Mouse (Mus musculus): ENCODE data around the gene Pde10a. TPM values are rescaled to one million over a fixed set of nuclear protein-coding genes. Genes with fewer than 3 reads are reported as not detected.

Pde10a gene
- not detected in 2 replicates for polyA plus RNA-seq (2012; ENCODE audit: insufficient read depth, insufficient read length, missing spikeins)

DNA sequence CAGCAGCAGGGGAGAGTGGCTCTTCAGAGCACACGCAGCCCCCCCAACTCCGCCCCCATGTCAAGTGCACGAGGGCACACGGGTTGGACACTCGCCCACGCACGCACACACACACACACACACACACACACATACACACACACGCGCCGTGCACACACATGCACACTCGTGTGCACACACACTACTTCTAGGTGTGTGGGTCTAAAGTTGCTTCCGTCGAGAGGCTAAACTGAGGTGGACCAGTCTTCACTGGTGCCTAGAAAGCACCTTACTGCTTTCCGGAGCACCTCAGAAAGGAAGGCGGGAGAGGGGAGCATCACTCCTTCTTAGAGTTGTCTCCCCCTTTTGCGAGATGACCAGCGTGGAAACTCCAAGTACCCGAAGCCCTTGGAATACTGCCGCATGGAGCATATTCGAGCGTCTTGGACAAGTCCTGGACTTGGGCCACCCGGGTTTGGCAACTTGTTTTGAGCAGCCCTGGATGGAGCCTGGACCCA, at the start of gene Pde10a:
TSS of gene Pde10a (plus strand) at position 148 of the 497 bp plus-strand sequence.
- H3K4me1 ChIP-seq (ENCODE audit: control insufficient read depth, insufficient read depth, low read length), result no peaks in the 10 kb centered on the region
- TF ChIP-seq CTCF (IDR thresholded peaks at IDR 0.05; ENCODE audit: low read depth, low read length), result no peak
- TF ChIP-seq POLR2A (IDR thresholded peaks at IDR 0.05; ENCODE audit: borderline replicate concordance, low read depth, low read length), result no peak
- no peak within 1 kb of the TSS for H3K27ac ChIP-seq (ENCODE audit: insufficient read depth, low read depth, low read length)
- peak within 1 kb of the TSS; percentile 23; the same call in 1 of the 2 replicates for H3K4me3 ChIP-seq (ENCODE audit: insufficient read depth, low read length)

DNA sequence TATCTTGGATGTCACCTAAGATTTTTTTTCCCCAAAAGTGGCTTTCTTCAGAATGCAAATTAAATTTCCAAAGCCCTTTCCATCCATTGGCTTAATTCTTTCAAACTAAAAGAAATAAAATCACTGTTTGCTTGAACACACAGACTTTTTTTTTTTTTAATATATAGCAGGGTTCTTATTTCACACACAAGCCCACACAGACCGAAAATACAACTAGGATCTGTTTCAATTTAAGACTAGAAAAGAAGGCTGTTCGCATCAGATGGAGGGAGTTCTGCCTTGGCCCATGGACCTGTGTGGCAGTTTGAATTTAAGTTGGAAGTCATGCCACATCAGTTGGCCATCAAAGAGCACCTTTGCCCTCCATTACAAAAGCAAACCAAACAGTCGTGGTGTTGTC, 46.6 kb upstream of the Pde10a start:
- Histone ChIP-seq H3K27ac (ENCODE audit: insufficient read depth, low read depth, low read length) (no peak overlapping the region), H3K4me3 (ENCODE audit: insufficient read depth, low read length) (no peak overlapping the region), H3K4me1 (ENCODE audit: control insufficient read depth, insufficient read depth, low read length) (no peaks in the 10 kb centered on the region)
- TF ChIP-seq POLR2A (IDR thresholded peaks at IDR 0.05; ENCODE audit: borderline replicate concordance, low read depth, low read length) (no peak), CTCF (IDR thresholded peaks at IDR 0.05; ENCODE audit: low read depth, low read length) (no peak)

GRCm38 (mm10) chr17:8479493-8480128, 45.6 kb upstream of the Pde10a start:
- Histone ChIP-seq H3K27ac (ENCODE audit: insufficient read depth, low read depth, low read length) (no peak overlapping the region), H3K4me1 (ENCODE audit: control insufficient read depth, insufficient read depth, low read length) (no peaks in the 10 kb centered on the region), H3K4me3 (ENCODE audit: insufficient read depth, low read length) (no peak overlapping the region)
- TF ChIP-seq CTCF (IDR thresholded peaks at IDR 0.05; ENCODE audit: low read depth, low read length) (no peak), POLR2A (IDR thresholded peaks at IDR 0.05; ENCODE audit: borderline replicate concordance, low read depth, low read length) (no peak)

DNA sequence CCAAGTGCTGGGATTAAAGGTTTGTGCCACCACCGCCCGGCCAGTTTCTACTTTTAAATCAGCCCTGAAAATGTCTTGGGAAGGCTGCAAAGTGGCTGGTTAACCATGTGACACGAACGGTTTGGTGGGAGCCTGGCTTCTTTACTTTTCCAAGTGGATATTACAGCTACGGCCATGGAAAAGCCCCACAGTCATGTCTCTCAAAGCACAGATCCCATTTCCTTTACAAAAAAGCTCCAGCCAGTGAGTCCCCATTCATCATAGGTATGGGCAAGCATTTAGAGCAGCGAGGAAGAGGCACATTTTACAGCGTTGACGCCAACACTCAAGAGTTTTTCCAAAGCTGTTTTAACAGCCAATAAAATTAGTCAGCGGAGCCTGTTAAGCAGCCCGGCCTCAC, 43.4 kb upstream of the Pde10a start:
- TF ChIP-seq POLR2A (IDR thresholded peaks at IDR 0.05; ENCODE audit: borderline replicate concordance, low read depth, low read length) (no peak), CTCF (IDR thresholded peaks at IDR 0.05; ENCODE audit: low read depth, low read length) (no peak)
- Histone ChIP-seq H3K4me1 (ENCODE audit: control insufficient read depth, insufficient read depth, low read length) (no peaks in the 10 kb centered on the region), H3K4me3 (ENCODE audit: insufficient read depth, low read length) (no peak overlapping the region), H3K27ac (ENCODE audit: insufficient read depth, low read depth, low read length) (no peak overlapping the region)

GRCm38 (mm10) chr17:8482876-8483275, 42.3 kb upstream of the Pde10a start:
- no peak overlapping the region for H3K27ac ChIP-seq (ENCODE audit: insufficient read depth, low read depth, low read length)
- no peak overlapping the region for H3K4me3 ChIP-seq (ENCODE audit: insufficient read depth, low read length)
- no peaks in the 10 kb centered on the region for H3K4me1 ChIP-seq (ENCODE audit: control insufficient read depth, insufficient read depth, low read length)
- TF ChIP-seq POLR2A (IDR thresholded peaks at IDR 0.05; ENCODE audit: borderline replicate concordance, low read depth, low read length), result no peak
- no peak for TF ChIP-seq CTCF (IDR thresholded peaks at IDR 0.05; ENCODE audit: low read depth, low read length)

- Histone ChIP-seq H3K27ac (ENCODE audit: insufficient read depth, low read depth, low read length) (no peak overlapping the region), H3K4me1 (ENCODE audit: control insufficient read depth, insufficient read depth, low read length) (no peaks in the 10 kb centered on the region), H3K4me3 (ENCODE audit: insufficient read depth, low read length) (no peak overlapping the region)
- TF ChIP-seq POLR2A (IDR thresholded peaks at IDR 0.05; ENCODE audit: borderline replicate concordance, low read depth, low read length), result no peak
- no peak for TF ChIP-seq CTCF (IDR thresholded peaks at IDR 0.05; ENCODE audit: low read depth, low read length)
Measured at GRCm38 (mm10) chr17:8484246-8484645, 40.9 kb upstream of the Pde10a start.

DNA sequence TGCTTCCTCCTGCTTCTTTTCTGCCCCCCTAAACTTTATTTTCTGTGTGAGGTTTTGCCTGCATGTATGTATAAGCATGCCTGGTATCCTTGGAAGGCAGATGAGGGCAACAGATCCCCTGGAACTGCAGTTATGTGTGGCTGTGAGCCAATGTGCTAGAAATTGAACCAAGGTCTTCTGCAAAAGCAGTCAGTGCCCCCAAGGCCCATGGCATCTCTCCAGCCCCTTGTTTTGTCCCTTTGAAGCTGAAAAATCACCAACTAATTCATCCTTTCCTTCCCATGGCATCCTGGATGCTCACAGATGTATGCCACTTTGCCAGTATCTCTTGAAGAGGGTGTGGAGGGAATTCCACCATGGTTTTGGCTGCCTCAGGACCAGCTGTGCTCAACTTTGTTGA, 40.0 kb upstream of the Pde10a start:
- Histone ChIP-seq H3K27ac (ENCODE audit: insufficient read depth, low read depth, low read length) (no peak overlapping the region), H3K4me3 (ENCODE audit: insufficient read depth, low read length) (no peak overlapping the region), H3K4me1 (ENCODE audit: control insufficient read depth, insufficient read depth, low read length) (no peaks in the 10 kb centered on the region)
- TF ChIP-seq CTCF (IDR thresholded peaks at IDR 0.05; ENCODE audit: low read depth, low read length) (no peak), POLR2A (IDR thresholded peaks at IDR 0.05; ENCODE audit: borderline replicate concordance, low read depth, low read length) (no peak)

GRCm38 (mm10) chr17:8487824-8488223, 37.3 kb upstream of the Pde10a start:
- TF ChIP-seq CTCF (IDR thresholded peaks at IDR 0.05; ENCODE audit: low read depth, low read length), result no peak
- Histone ChIP-seq H3K27ac (ENCODE audit: insufficient read depth, low read depth, low read length) (no peak overlapping the region), H3K4me1 (ENCODE audit: control insufficient read depth, insufficient read depth, low read length) (no peaks in the 10 kb centered on the region), H3K4me3 (ENCODE audit: insufficient read depth, low read length) (no peak overlapping the region)

DNA sequence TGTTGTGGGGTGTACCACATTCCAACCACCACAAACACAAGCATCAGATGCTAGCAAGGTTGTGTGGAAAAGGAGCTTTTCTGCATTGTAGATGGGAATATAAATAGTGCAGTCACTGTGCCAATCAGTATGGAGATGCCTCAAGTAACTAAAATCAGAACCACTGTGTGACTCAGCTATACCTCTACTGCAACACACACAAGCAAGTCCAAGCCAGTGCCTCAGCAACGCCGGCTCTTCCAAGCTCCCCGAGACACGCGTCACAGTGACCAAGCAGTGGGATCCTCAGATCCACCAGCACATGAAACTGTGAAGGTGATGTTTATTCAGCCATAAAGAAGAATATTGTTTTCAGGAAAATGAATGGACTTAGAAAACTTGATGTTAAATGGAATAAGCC, 34.2 kb upstream of the Pde10a start:
- no peaks in the 10 kb centered on the region for H3K4me1 ChIP-seq (ENCODE audit: control insufficient read depth, insufficient read depth, low read length)
- H3K27ac ChIP-seq (ENCODE audit: insufficient read depth, low read depth, low read length), result no peak overlapping the region
- H3K4me3 ChIP-seq (ENCODE audit: insufficient read depth, low read length), result no peak overlapping the region
- TF ChIP-seq POLR2A (IDR thresholded peaks at IDR 0.05; ENCODE audit: borderline replicate concordance, low read depth, low read length), result no peak
- no peak for TF ChIP-seq CTCF (IDR thresholded peaks at IDR 0.05; ENCODE audit: low read depth, low read length)

- TF ChIP-seq CTCF (IDR thresholded peaks at IDR 0.05; ENCODE audit: low read depth, low read length) (no peak), POLR2A (IDR thresholded peaks at IDR 0.05; ENCODE audit: borderline replicate concordance, low read depth, low read length) (no peak)
Measured at GRCm38 (mm10) chr17:8493461-8493860, 31.7 kb upstream of the Pde10a start.

More at GRCm38 (mm10) chr17:8493461-8493860, 31.7 kb upstream of the Pde10a start:
- Histone ChIP-seq H3K4me3 (ENCODE audit: insufficient read depth, low read length) (no peak overlapping the region), H3K27ac (ENCODE audit: insufficient read depth, low read depth, low read length) (no peak overlapping the region), H3K4me1 (ENCODE audit: control insufficient read depth, insufficient read depth, low read length) (no peaks in the 10 kb centered on the region)
